Mouse (Mus musculus): ENCODE data around the gene Nfasc. TPM values are rescaled to one million over a fixed set of nuclear protein-coding genes. Genes with fewer than 3 reads are reported as not detected.

Gene Nfasc
- total and polyA plus RNA-seq, 3 experiments: 0.04 TPM; not detected in 2

GRCm38 (mm10) chr1:132765887-132766651 lies 24.5 kb upstream of the Nfasc start:
- H3K27me3 ChIP-seq (replicated peaks): peaks cover 85% of the 10 kb centered on the region
- TF ChIP-seq MAFK (IDR thresholded peaks at IDR 0.05; ENCODE audit: insufficient replicate concordance, low read length) (no peak), EP300 (IDR thresholded peaks at IDR 0.05; ENCODE audit: low read length) (no peak), TBP (conservative IDR thresholded peaks at IDR 0.05; ENCODE audit: low read depth, low read length) (no peak), IRF4 (IDR thresholded peaks at IDR 0.05; ENCODE audit: low read depth, low read length) (no peak), ZC3H11A (IDR thresholded peaks at IDR 0.05; ENCODE audit: low read depth, low read length) (no peak)
- no peak overlapping the region for H3K4me2 ChIP-seq (ENCODE audit: insufficient read depth, low read depth, poor library complexity, severe bottlenecking)
- no peak for DNase-seq (ENCODE audit: extremely low read depth)
- H3K4me1 ChIP-seq (ENCODE audit: control insufficient read depth in 1 of 2, insufficient read depth in 2 of 2): no peaks in the 10 kb centered on the region
- no peak overlapping the region for H3K27ac ChIP-seq (ENCODE audit: insufficient read depth, low read depth)
- no peak overlapping the region for H3K4me3 ChIP-seq (replicated peaks in 1 of 3; ENCODE audit: low read depth in 2 of 3, low read length in 2 of 3, poor library complexity in 1 of 3)
- H3K9me3 ChIP-seq (replicated peaks; ENCODE audit: low read length): no peaks in the 10 kb centered on the region
- in situ Hi-C loops (cut with MboI; ENCODE audit: low pct_ligation_motif_present, low pct_unique_long_range_greater_than_20kb, low sequenced_read_pairs) (loop anchor here (25.0 kb wide), 1 partner anchor 196 kb away; no protein-coding TSS in a partner anchor), dilution Hi-C loops (cut with MboI; ENCODE audit: extremely low pct_ligation_motif_present, extremely low pct_unique_long_range_greater_than_20kb, low sequenced_read_pairs) (no loop called here)
- H3K36me3 ChIP-seq (replicated peaks in 1 of 2; ENCODE audit: control insufficient read depth in 1 of 2, insufficient read depth in 1 of 2, low read length in 1 of 2): no peaks in the 10 kb centered on the region
- no peak overlapping the region for H3K9ac ChIP-seq (ENCODE audit: insufficient read depth, low read depth)
- H3K79me2 ChIP-seq (replicated peaks; ENCODE audit: control insufficient read depth, extremely low read depth, insufficient read depth, poor library complexity, severe bottlenecking): no peaks in the 10 kb centered on the region

DNA sequence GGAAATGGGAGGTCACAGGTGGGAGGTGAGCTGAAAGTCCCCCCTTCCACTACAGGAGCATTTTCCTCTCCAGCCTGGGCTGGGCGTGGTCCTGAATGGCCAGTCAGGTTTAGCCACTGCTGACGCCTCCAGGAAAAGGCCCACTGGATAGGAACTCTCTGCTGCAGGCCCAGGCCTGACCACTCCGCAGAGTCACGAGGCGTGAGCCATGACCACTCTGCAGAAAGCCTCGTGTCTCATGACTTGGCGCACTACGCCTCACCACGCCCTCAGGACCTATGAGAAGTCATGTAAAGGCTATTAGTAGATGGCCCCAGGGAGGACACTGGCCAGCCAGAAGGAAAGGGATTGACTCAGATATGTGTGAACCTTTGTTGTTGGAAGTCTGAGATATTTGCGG lies 23.6 kb upstream of the Nfasc start:
- DNase-seq (ENCODE audit: extremely low read depth): no peak
- H3K4me3 ChIP-seq (replicated peaks in 1 of 3; ENCODE audit: low read depth in 2 of 3, low read length in 2 of 3, poor library complexity in 1 of 3): no peak overlapping the region
- dilution Hi-C loops (cut with MboI; ENCODE audit: extremely low pct_ligation_motif_present, extremely low pct_unique_long_range_greater_than_20kb, low sequenced_read_pairs) (no loop called here), in situ Hi-C loops (cut with MboI; ENCODE audit: low pct_ligation_motif_present, low pct_unique_long_range_greater_than_20kb, low sequenced_read_pairs) (loop anchor here (25.0 kb wide), 1 partner anchor 197 kb away; no protein-coding TSS in a partner anchor)
- no peak overlapping the region for H3K4me2 ChIP-seq (ENCODE audit: insufficient read depth, low read depth, poor library complexity, severe bottlenecking)
- no peaks in the 10 kb centered on the region for H3K79me2 ChIP-seq (replicated peaks; ENCODE audit: control insufficient read depth, extremely low read depth, insufficient read depth, poor library complexity, severe bottlenecking)
- no peak overlapping the region for H3K9ac ChIP-seq (ENCODE audit: insufficient read depth, low read depth)
- no peaks in the 10 kb centered on the region for H3K36me3 ChIP-seq (replicated peaks in 1 of 2; ENCODE audit: control insufficient read depth in 1 of 2, insufficient read depth in 1 of 2, low read length in 1 of 2)
- H3K27ac ChIP-seq (ENCODE audit: insufficient read depth, low read depth): no peak overlapping the region
- H3K4me1 ChIP-seq (ENCODE audit: control insufficient read depth in 1 of 2, insufficient read depth in 2 of 2): no peaks in the 10 kb centered on the region
- H3K27me3 ChIP-seq (replicated peaks): peaks cover 83% of the 10 kb centered on the region
- H3K9me3 ChIP-seq (replicated peaks; ENCODE audit: low read length): no peaks in the 10 kb centered on the region
- TF ChIP-seq MYC (IDR thresholded peaks at IDR 0.05; ENCODE audit: low read depth, low read length): no peak
- no peak for TF ChIP-seq UBTF (IDR thresholded peaks at IDR 0.05; ENCODE audit: low read depth, low read length)
- no peak for TF ChIP-seq MAZ (IDR thresholded peaks at IDR 0.05; ENCODE audit: low read depth, low read length)
- TF ChIP-seq MAX (IDR thresholded peaks at IDR 0.05; ENCODE audit: low read length): no peak
- no peak for TF ChIP-seq MXI1 (IDR thresholded peaks at IDR 0.05; ENCODE audit: low read depth, low read length)
- no peak for TF ChIP-seq ZMIZ1 (IDR thresholded peaks at IDR 0.05; ENCODE audit: low read depth, low read length)
- no peak for TF ChIP-seq ZKSCAN1 (IDR thresholded peaks at IDR 0.05; ENCODE audit: borderline replicate concordance, low read depth, low read length)
- no peak for TF ChIP-seq ZC3H11A (IDR thresholded peaks at IDR 0.05; ENCODE audit: low read depth, low read length)
- TF ChIP-seq RCOR1 (conservative IDR thresholded peaks at IDR 0.05; ENCODE audit: low read depth, low read length): no peak
- no peak for TF ChIP-seq IRF4 (IDR thresholded peaks at IDR 0.05; ENCODE audit: low read depth, low read length)
